Mouse (Mus musculus) stomach, postnatal 0 days (tissue): ENCODE data around the gene Slc27a5.

Experiments
- CTCF ChIP-seq: IDR thresholded peaks from 2 replicates; pipeline ENCODE4 v1.5.1; 2016; ENCODE audit warnings: antibody characterized with exemption, low read depth, mild to moderate bottlenecking, moderate library complexity
- EP300 ChIP-seq: optimal IDR thresholded peaks from 2 replicates; pipeline ENCODE3; 2016; ENCODE audit warnings: antibody characterized with exemption

- TF ChIP-seq CTCF (no peak), EP300 (no peak)
These were observed at the start of gene Slc27a5 for GRCm38 (mm10) chr7:12998053-12998452.
